Mouse (Mus musculus) frontal cortex, postnatal 36 days (tissue): ENCODE measurements around the gene Basp1.

Experiments used
- DNase-seq, 2 experiments: peaks; one replicate each; pipeline ENCODE4 v3.0.0; 2022; ENCODE audit warnings: low spot score in 2 of 2

The Basp1 gene

GRCm38 (mm10) chr15:25364160-25364818 is 49.3 kb downstream of the Basp1 start:
- no peak for DNase-seq

GRCm38 (mm10) chr15:25363636-25364035 is 49.9 kb downstream of the Basp1 start:
- DNase-seq, result no peak

- DNase-seq, result no peak
Observed at GRCm38 (mm10) chr15:25360825-25361224, 52.7 kb downstream of the Basp1 start.

GRCm38 (mm10) chr15:25358680-25359097 is 54.9 kb downstream of the Basp1 start:
- peak in 1 of 2 experiments; percentile 74 for DNase-seq

GRCm38 (mm10) chr15:25355339-25355738 is 58.2 kb downstream of the Basp1 start:
- no peak for DNase-seq

GRCm38 (mm10) chr15:25354738-25355137 is 58.8 kb downstream of the Basp1 start:
- no peak for DNase-seq

GRCm38 (mm10) chr15:25353498-25353897 is 60.1 kb downstream of the Basp1 start:
- no peak for DNase-seq

- DNase-seq, result no peak
Observed at GRCm38 (mm10) chr15:25343263-25343662, 70.3 kb downstream of the Basp1 start.

GRCm38 (mm10) chr15:25335277-25335676 is 78.3 kb downstream of the Basp1 start:
- no peak for DNase-seq

- no peak for DNase-seq
Observed at GRCm38 (mm10) chr15:25331877-25332445, 81.6 kb downstream of the Basp1 start.

GRCm38 (mm10) chr15:25330946-25331345 is 82.6 kb downstream of the Basp1 start:
- no peak for DNase-seq

GRCm38 (mm10) chr15:25322601-25323000 is 91.0 kb downstream of the Basp1 start:
- no peak for DNase-seq

- no peak for DNase-seq
Observed at GRCm38 (mm10) chr15:25322111-25322510, 91.5 kb downstream of the Basp1 start.

GRCm38 (mm10) chr15:25321636-25322035 is 91.9 kb downstream of the Basp1 start:
- no peak for DNase-seq

- DNase-seq, result no peak
Observed at GRCm38 (mm10) chr15:25314471-25314870, 99.1 kb downstream of the Basp1 start.
